Mouse (Mus musculus) lung, embryonic 14.5 days (tissue): Measurements from ENCODE around the gene Cyp2d9. TPM values are rescaled to one million over a fixed set of nuclear protein-coding genes. Genes with fewer than 3 reads are reported as not detected.
"Not testable (repeated sequence)": the region's sequence is repeated elsewhere in the genome, so short reads cannot be mapped to it uniquely, and the experiment has no call there.

Experiments used
- ATAC-seq: fragments of 200-750 bp; cut with Nextera tagmentation; 2 replicates; pipeline ENCODE4 v1.8.0; 2017; ENCODE audit warnings: mild to moderate bottlenecking, moderate TSS enrichment, moderate library complexity; ENCODE audit not compliant: insufficient read depth
- DNase-seq: peaks from one replicate; pipeline ENCODE4 v3.0.0-alpha.2; 2015
- H3K27ac ChIP-seq: fragments of 300-500 bp; sonication (generic); 2 replicates; pipeline ENCODE4 v1.5.1; 2014; ENCODE audit warnings: low read depth, mild to moderate bottlenecking, moderate library complexity
- H3K27me3 ChIP-seq: fragments of 300-500 bp; sonication (generic); 2 replicates; pipeline ENCODE4 v1.6.1; 2014; ENCODE audit warnings: low read length, control low read depth; ENCODE audit not compliant: insufficient read depth
- H3K36me3 ChIP-seq: fragments of 300-500 bp; sonication (generic); 2 replicates; pipeline ENCODE4 v1.6.1; 2014; ENCODE audit warnings: control low read depth; ENCODE audit not compliant: insufficient read depth
- H3K4me1 ChIP-seq: fragments of 300-500 bp; sonication (generic); 2 replicates; pipeline ENCODE4 v1.6.1; 2014; ENCODE audit warnings: antibody characterized with exemption, control low read depth; ENCODE audit not compliant: insufficient read depth
- H3K4me2 ChIP-seq: fragments of 300-500 bp; sonication (generic); 2 replicates; pipeline ENCODE4 v1.6.1; 2014; ENCODE audit warnings: mild to moderate bottlenecking
- H3K4me3 ChIP-seq: fragments of 300-500 bp; sonication (generic); 2 replicates; pipeline ENCODE4 v1.5.1; 2014; ENCODE audit warnings: low read depth, low read length
- H3K9ac ChIP-seq: fragments of 300-500 bp; sonication (generic); 2 replicates; pipeline ENCODE4 v1.6.1; 2014
- H3K9me3 ChIP-seq: fragments of 300-500 bp; sonication (generic); 2 replicates; pipeline ENCODE4 v1.6.1; 2016; ENCODE audit warnings: low read depth, low read length, control low read depth
- CTCF ChIP-seq: IDR thresholded peaks from 2 replicates; pipeline ENCODE4 v1.5.1; 2016; ENCODE audit warnings: antibody characterized with exemption, low read depth
- WGBS: fragments of 180-500 bp; shearing (Covaris S2); extraction: QIAGEN DNeasy Blood & Tissue Kit; methylation state at CpG from one replicate; pipeline ENCODE4 v1.1.7; 2014; 5-methylcytosine and 5-hydroxymethylcytosine counted together
- microRNA-seq: library from miRNA; unstranded; fragments of <30 nt; microRNA quantifications from one replicate; pipeline ENCODE4, GENCODE M21; 2016; ENCODE audit warnings: borderline number of aligned reads
- polyA plus RNA-seq: library from polyadenylated mRNA; unstranded; fragments of >200 nt; fragmentation: Nextera tagmentation; extraction: Ambion mirVana; gene quantifications from 2 replicates; pipeline ENCODE4 v1.2.1, GENCODE M21; 2014

Cyp2d9 gene
- polyA plus RNA-seq, 1 experiment from 2014 or later: not detected

DNA sequence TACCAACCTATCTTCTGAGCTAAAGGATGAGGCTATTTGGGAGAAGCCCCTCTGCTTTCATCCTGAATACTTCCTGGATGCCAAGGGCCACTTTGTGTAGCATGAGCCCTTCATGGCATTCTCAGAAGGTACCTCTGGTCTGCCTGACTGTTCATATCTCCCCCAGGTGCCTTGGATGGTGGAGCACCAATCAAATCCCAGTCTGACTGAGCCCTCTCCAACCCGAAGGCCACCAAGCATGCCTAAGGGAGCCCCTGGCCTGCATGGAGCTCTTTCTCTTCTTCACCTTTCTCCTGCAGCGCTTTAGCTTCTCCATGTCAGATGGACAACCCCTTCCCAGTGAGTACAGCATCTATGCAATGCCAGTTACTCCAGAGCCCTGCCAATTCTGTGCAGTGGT, 31.5 kb downstream of the Cyp2d9 start:
- Histone ChIP-seq H3K4me3 (no peak overlapping the region), H3K4me1 (no peaks in the 10 kb centered on the region), H3K27me3 (no peaks in the 10 kb centered on the region), H3K9ac (no peak overlapping the region), H3K4me2 (no peak overlapping the region), H3K36me3 (no peaks in the 10 kb centered on the region), H3K27ac (no peak overlapping the region), H3K9me3 (no peaks in the 10 kb centered on the region)
- no peak for TF ChIP-seq CTCF
- DNase-seq: no peak
- 68% methylated on average over 2 of the region's 2 CpGs for WGBS
- ATAC-seq: no peak

DNA sequence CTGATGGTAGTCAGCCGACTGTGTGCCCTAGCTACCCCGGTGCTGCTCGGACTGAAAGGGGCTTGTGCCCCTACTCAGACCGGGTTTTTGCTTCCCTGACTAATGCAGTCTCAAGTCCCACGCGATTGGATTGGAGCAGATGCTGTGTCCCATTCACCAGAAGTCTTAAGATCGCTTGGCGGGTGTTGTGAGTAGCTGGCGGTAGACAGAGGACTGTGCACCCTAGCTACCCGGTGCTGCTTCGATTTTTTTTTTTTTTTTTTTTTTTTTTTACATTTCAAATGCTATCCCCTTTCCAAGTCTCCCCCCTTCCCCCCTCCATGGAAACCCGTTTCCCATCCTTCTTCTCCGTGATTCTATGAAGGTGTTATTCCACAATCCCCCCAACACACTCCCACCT, 61.0 kb downstream of the Cyp2d9 start:
- not testable (repeated sequence) for H3K4me1 ChIP-seq, H3K9me3 ChIP-seq, H3K9ac ChIP-seq, H3K27me3 ChIP-seq, ATAC-seq, H3K4me2 ChIP-seq, H3K36me3 ChIP-seq, H3K27ac ChIP-seq, H3K4me3 ChIP-seq, DNase-seq
- 60% methylated on average over 13 of the region's 13 CpGs for WGBS

Small RNA genes within 50 kb of the gene (microRNA-seq; reads per million reads assigned to microRNA genes)
- gene Gm25990 (not detected), gene Gm27331 (not detected), gene Gm27622 (not detected), gene Gm27825 (not detected), gene Mir7684 (not detected)

Other genes starting within 250 kb of the Cyp2d9 start
- 0.20 and 0.45 TPM in 2 replicates for gene Shisa8, start 220.6 kb upstream of the Cyp2d9 start, polyA plus RNA-seq
- 0.22 TPM in 1 of 2 replicates, not detected in the other for gene Tnfrsf13c, start 209.1 kb upstream of the Cyp2d9 start, polyA plus RNA-seq
- 86.9 and 88.1 TPM in 2 replicates for gene Cenpm, start 188.7 kb upstream of the Cyp2d9 start, polyA plus RNA-seq
- not detected in 2 replicates for gene 1500009C09Rik, start 181.0 kb upstream of the Cyp2d9 start, polyA plus RNA-seq
- 8.1 and 8.7 TPM in 2 replicates for gene Sept3, start 158.5 kb upstream of the Cyp2d9 start, polyA plus RNA-seq
- gene Wbp2nl, start 134.5 kb upstream of the Cyp2d9 start, polyA plus RNA-seq: 0.42 and 0.57 TPM in 2 replicates
- 40.3 and 45.9 TPM in 2 replicates for gene Naga, start 94.5 kb upstream of the Cyp2d9 start, polyA plus RNA-seq
- 13.8 and 14.4 TPM in 2 replicates for gene Pheta2, start 94.5 kb upstream of the Cyp2d9 start, polyA plus RNA-seq
- 218 and 226 TPM in 2 replicates for gene Smdt1, start 94.5 kb upstream of the Cyp2d9 start, polyA plus RNA-seq
- gene Ndufa6, start 79.1 kb upstream of the Cyp2d9 start, polyA plus RNA-seq: 289 and 322 TPM in 2 replicates
- 4.1 and 5.5 TPM in 2 replicates for gene Cyp2d22, start 53.2 kb upstream of the Cyp2d9 start, polyA plus RNA-seq
- not detected in 2 replicates for gene Cyp2d11, start 39.4 kb upstream of the Cyp2d9 start, polyA plus RNA-seq
- not detected in 2 replicates for gene Cyp2d10, start 26.2 kb upstream of the Cyp2d9 start, polyA plus RNA-seq
- gene Cyp2d12, start 121.6 kb downstream of the Cyp2d9 start, polyA plus RNA-seq: not detected in 2 replicates
- gene Cyp2d34, start 187.5 kb downstream of the Cyp2d9 start, polyA plus RNA-seq: not detected in 2 replicates